Mouse (Mus musculus): ENCODE measurements around the gene Rab15. TPM values are rescaled to one million over a fixed set of nuclear protein-coding genes. Genes with fewer than 3 reads are reported as not detected.
"Not testable (repeated sequence)": the region's sequence is repeated elsewhere in the genome, so short reads cannot be mapped to it uniquely, and the experiment has no call there.

Gene Rab15
- polyA plus RNA-seq, 1 experiment from 2014 or later: 1.7 TPM

DNA sequence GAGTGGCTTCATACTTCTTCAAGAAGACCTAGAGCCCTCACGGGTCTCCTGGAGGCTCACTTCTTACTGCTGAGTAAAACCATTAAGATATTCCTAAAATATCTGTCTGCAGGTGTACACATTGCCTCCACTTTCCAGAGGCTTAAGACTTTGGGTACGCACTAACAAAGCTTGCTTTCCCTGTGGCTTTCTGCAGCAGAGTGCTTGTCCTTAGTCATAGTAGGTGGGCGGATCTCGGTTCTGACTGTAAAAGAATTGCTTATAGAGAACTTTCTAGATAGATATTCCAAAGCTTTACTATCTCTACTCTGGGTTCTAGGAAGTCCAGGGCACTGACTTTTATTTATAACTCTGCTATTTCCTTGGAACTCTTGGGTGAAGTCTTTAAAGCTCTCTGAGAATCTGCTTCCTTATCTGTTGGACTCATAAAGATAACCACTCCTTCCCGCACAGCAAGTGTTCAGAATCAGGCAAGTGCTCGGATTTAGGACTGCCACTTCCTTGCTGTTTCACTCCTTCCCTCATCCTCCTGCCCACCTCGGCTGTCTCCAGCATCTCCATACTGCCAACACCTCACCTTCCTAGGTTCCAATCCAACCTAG, 25.7 kb downstream of the Rab15 start:
- ATAC-seq (replicated peaks; ENCODE audit: low FRiP score) (no peak), DNase-seq (ENCODE audit: low spot score) (no peak)
- H3K4me2 ChIP-seq: no peak overlapping the region
- H3K9ac ChIP-seq (ENCODE audit: low read depth, low read length): no peak overlapping the region
- no peaks in the 10 kb centered on the region for H3K4me1 ChIP-seq (replicated peaks; ENCODE audit: control insufficient read depth, insufficient read depth, low read length)
- no peaks in the 10 kb centered on the region for H3K36me3 ChIP-seq (ENCODE audit: control insufficient read depth, insufficient read depth, low read length)
- 63% methylated on average over 7 of the region's 7 CpGs for WGBS
- no peak overlapping the region for H3K27ac ChIP-seq (ENCODE audit: low read depth, low read length)
- no peaks in the 10 kb centered on the region for H3K9me3 ChIP-seq (ENCODE audit: control insufficient read depth, low read length)
- no peak overlapping the region for H3K4me3 ChIP-seq (ENCODE audit: low read depth, low read length)
- H3K27me3 ChIP-seq (replicated peaks; ENCODE audit: control insufficient read depth, insufficient read depth, low read length): peaks cover 6% of the 10 kb centered on the region

DNA sequence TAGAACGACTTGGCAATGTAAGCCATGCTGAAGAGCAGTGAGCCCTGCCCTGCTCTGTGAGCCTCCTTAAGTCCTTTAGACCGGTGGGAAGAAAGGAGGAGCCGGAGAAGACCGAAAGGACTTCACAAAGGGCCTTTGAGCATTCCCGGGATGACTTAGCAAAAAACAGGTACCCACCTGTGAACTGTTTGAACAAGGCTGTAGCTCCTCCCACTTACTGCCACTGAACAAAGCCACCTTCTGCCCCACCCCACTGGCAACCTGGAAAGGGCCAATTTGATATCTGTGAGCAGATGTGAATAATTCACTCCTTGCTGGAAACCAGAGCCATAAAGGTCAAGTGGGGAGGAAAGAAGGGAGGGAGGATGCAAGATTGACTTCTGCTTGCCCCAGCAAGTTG, 27.4 kb downstream of the Rab15 start, which contains the start of gene Gpx2:
Gene Gpx2, minus strand, starts transcription at position 205 of the 400 bp plus-strand sequence.
- Histone ChIP-seq H3K4me3 (ENCODE audit: low read depth, low read length) (no peak within 1 kb of the TSS), H3K9me3 (ENCODE audit: control insufficient read depth, low read length) (no peaks in the 10 kb centered on the region), H3K27ac (ENCODE audit: low read depth, low read length) (no peak within 1 kb of the TSS), H3K27me3 (replicated peaks; ENCODE audit: control insufficient read depth, insufficient read depth, low read length) (peaks cover 6% of the 10 kb centered on the region), H3K4me1 (replicated peaks; ENCODE audit: control insufficient read depth, insufficient read depth, low read length) (no peaks in the 10 kb centered on the region), H3K36me3 (ENCODE audit: control insufficient read depth, insufficient read depth, low read length) (no peaks in the 10 kb centered on the region), H3K4me2 (no peak within 1 kb of the TSS), H3K9ac (ENCODE audit: low read depth, low read length) (no peak within 1 kb of the TSS)
- DNase-seq (ENCODE audit: low spot score) (no peak), ATAC-seq (replicated peaks; ENCODE audit: low FRiP score) (no peak)
- WGBS: 70% methylated on average over 5 of the region's 5 CpGs

DNA sequence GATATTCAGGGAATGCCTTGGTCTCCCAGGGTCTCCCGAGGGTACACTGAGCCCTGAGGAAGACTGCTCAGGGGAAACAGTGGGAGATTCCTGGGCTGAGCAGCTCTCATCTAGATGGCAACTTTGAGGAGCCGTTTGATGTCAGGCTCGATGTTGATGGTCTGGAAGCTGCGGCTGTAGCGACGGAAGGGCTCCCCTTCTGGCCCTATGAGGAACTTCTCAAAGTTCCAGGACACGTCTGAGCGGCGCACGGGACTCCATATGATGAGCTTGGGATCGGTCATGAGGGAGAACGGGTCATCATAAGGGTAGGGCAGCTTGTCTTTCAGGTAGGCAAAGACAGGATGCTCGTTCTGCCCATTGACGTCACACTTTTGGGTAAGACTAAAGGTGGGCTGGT, 30.2 kb downstream of the Rab15 start:
- H3K27ac ChIP-seq (ENCODE audit: low read depth, low read length); H3K4me2 ChIP-seq; ATAC-seq (replicated peaks; ENCODE audit: low FRiP score); H3K4me3 ChIP-seq (ENCODE audit: low read depth, low read length); DNase-seq (ENCODE audit: low spot score); H3K9ac ChIP-seq (ENCODE audit: low read depth, low read length); H3K4me1 ChIP-seq (replicated peaks; ENCODE audit: control insufficient read depth, insufficient read depth, low read length); H3K36me3 ChIP-seq (ENCODE audit: control insufficient read depth, insufficient read depth, low read length); H3K9me3 ChIP-seq (ENCODE audit: control insufficient read depth, low read length); H3K27me3 ChIP-seq (replicated peaks; ENCODE audit: control insufficient read depth, insufficient read depth, low read length): not testable (repeated sequence)
- WGBS: 33% methylated on average over 14 of the region's 14 CpGs

- H3K9me3 ChIP-seq (ENCODE audit: control insufficient read depth, low read length): no peaks in the 10 kb centered on the region
- no peak overlapping the region for H3K27ac ChIP-seq (ENCODE audit: low read depth, low read length)
- H3K4me3 ChIP-seq (ENCODE audit: low read depth, low read length): no peak overlapping the region
- no peaks in the 10 kb centered on the region for H3K36me3 ChIP-seq (ENCODE audit: control insufficient read depth, insufficient read depth, low read length)
- H3K4me1 ChIP-seq (replicated peaks; ENCODE audit: control insufficient read depth, insufficient read depth, low read length): no peaks in the 10 kb centered on the region
- H3K9ac ChIP-seq (ENCODE audit: low read depth, low read length): no peak overlapping the region
- WGBS: 38% methylated on average over 8 of the region's 8 CpGs
- ATAC-seq (replicated peaks; ENCODE audit: low FRiP score): no peak
- peaks cover 2% of the 10 kb centered on the region for H3K27me3 ChIP-seq (replicated peaks; ENCODE audit: control insufficient read depth, insufficient read depth, low read length)
- no peak overlapping the region for H3K4me2 ChIP-seq
- DNase-seq (ENCODE audit: low spot score): no peak
Observed at GRCm38 (mm10) chr12:76790446-76791084, 32.1 kb downstream of the Rab15 start.

- no peak overlapping the region for H3K4me3 ChIP-seq (ENCODE audit: low read depth, low read length)
- WGBS: 63% methylated on average over 10 of the region's 10 CpGs
- no peaks in the 10 kb centered on the region for H3K36me3 ChIP-seq (ENCODE audit: control insufficient read depth, insufficient read depth, low read length)
- no peaks in the 10 kb centered on the region for H3K27me3 ChIP-seq (replicated peaks; ENCODE audit: control insufficient read depth, insufficient read depth, low read length)
- H3K9me3 ChIP-seq (ENCODE audit: control insufficient read depth, low read length): no peaks in the 10 kb centered on the region
- H3K9ac ChIP-seq (ENCODE audit: low read depth, low read length): no peak overlapping the region
- DNase-seq (ENCODE audit: low spot score) (no peak), ATAC-seq (replicated peaks; ENCODE audit: low FRiP score) (no peak)
- no peak overlapping the region for H3K27ac ChIP-seq (ENCODE audit: low read depth, low read length)
- no peak overlapping the region for H3K4me2 ChIP-seq
- H3K4me1 ChIP-seq (replicated peaks; ENCODE audit: control insufficient read depth, insufficient read depth, low read length): no peaks in the 10 kb centered on the region
Observed at GRCm38 (mm10) chr12:76784056-76784619, 38.6 kb downstream of the Rab15 start.

DNA sequence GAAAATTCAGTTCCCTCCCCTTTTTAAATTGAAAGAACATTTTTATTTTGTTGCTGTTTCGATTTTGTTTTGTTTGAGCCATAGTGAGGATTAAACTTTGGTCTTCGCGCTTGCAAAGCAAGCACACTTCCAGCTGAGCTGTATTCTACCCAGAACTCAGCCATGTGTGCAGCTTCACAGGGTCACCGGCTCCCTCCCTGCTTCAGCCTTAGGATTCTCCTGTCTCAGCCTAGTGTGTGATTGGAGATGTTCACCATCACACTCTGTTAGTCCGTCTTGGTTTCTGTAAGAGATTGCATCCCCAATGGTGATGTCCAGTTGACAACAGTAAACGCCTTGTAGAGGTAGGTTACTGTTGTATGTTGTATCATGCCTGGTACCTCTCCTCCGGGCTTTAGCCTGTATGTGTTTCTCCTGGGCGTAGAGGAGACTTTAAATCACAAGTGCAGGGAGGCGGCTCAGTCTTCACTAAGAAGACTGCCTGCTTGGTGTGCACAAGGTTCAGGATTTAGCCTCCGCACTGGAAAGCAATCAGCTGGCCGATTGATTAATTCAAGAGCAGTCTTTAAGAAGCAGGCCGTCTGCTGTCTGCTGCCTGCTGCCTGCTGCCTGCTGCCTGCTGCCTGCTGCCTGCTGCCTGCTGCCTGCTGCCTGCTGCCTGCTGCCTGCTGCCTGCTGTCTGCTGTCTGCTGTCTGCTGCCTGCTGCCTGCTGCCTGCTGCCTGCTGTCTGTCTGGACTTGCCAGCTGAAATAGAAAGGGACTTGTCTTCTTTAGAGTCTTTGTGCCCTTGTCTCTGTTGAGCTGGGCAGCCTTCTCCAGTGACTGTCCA, 41.9 kb downstream of the Rab15 start:
- ATAC-seq (replicated peaks; ENCODE audit: low FRiP score): no peak
- Histone ChIP-seq H3K4me3 (ENCODE audit: low read depth, low read length) (no peak overlapping the region), H3K9me3 (ENCODE audit: control insufficient read depth, low read length) (no peaks in the 10 kb centered on the region), H3K36me3 (ENCODE audit: control insufficient read depth, insufficient read depth, low read length) (no peaks in the 10 kb centered on the region; the same call in 1 of the 2 replicates), H3K9ac (ENCODE audit: low read depth, low read length) (no peak overlapping the region), H3K4me1 (replicated peaks; ENCODE audit: control insufficient read depth, insufficient read depth, low read length) (no peaks in the 10 kb centered on the region), H3K27me3 (replicated peaks; ENCODE audit: control insufficient read depth, insufficient read depth, low read length) (no peaks in the 10 kb centered on the region), H3K27ac (ENCODE audit: low read depth, low read length) (no peak overlapping the region), H3K4me2 (no peak overlapping the region)
- peak; percentile 22 for DNase-seq (ENCODE audit: low spot score)
- 82% methylated on average over 12 of the region's 12 CpGs for whole genome bisulfite sequencing

- no peaks in the 10 kb centered on the region for H3K27me3 ChIP-seq (replicated peaks; ENCODE audit: control insufficient read depth, insufficient read depth, low read length)
- no peak overlapping the region for H3K4me2 ChIP-seq
- H3K36me3 ChIP-seq (ENCODE audit: control insufficient read depth, insufficient read depth, low read length): no peaks in the 10 kb centered on the region; the same call in 1 of the 2 replicates
- no peak overlapping the region for H3K4me3 ChIP-seq (ENCODE audit: low read depth, low read length)
- WGBS: 89% methylated on average over 5 of the region's 5 CpGs
- DNase-seq (ENCODE audit: low spot score) (peak; percentile 26), ATAC-seq (replicated peaks; ENCODE audit: low FRiP score) (no peak)
- H3K27ac ChIP-seq (ENCODE audit: low read depth, low read length): no peak overlapping the region
- H3K9ac ChIP-seq (ENCODE audit: low read depth, low read length): no peak overlapping the region
- no peaks in the 10 kb centered on the region for H3K4me1 ChIP-seq (replicated peaks; ENCODE audit: control insufficient read depth, insufficient read depth, low read length)
- no peaks in the 10 kb centered on the region for H3K9me3 ChIP-seq (ENCODE audit: control insufficient read depth, low read length)
Observed at GRCm38 (mm10) chr12:76779951-76780350, 42.8 kb downstream of the Rab15 start.

DNA sequence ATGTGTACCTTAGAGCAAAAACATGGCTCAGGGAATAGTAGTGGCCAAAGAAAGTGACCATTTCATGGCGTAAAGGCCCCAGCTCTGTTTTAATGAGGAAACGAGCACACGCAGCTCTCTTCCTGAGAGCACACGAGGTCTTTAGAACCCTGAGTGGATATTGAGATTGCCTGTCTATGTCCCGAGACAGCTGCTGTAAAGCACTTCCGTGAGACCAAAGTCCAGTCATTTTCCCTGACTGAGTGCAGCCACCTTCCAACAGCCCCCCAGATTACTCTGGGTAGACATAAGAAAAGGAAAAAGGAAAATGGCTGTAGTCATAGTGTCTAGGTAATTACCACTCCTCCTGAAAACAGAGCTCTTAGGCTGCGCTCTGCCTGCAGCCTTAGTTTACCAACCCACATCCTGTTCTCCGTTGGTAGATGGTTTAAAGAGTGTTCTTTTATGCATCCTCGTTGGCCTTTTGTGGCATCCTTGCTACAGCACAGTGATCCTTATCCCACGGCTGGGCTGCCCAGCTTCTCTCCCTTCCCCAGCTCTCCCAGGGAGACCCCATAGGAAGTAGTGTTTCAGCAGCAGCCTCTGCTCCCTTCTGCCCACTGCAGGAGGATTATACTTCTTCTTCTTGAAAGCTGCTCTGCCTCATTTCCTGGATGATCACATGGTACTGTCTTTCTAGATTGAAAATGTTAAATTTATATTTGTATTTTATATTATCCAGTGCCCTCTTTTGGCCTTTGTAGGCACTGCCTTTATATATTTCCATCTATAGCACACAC, 44.2 kb downstream of the Rab15 start:
- Histone ChIP-seq H3K9me3 (ENCODE audit: control insufficient read depth, low read length) (no peaks in the 10 kb centered on the region), H3K36me3 (ENCODE audit: control insufficient read depth, insufficient read depth, low read length) (no peaks in the 10 kb centered on the region; the same call in 1 of the 2 replicates), H3K4me1 (replicated peaks; ENCODE audit: control insufficient read depth, insufficient read depth, low read length) (no peaks in the 10 kb centered on the region; the same call in 1 of the 2 replicates), H3K4me2 (no peak overlapping the region), H3K27me3 (replicated peaks; ENCODE audit: control insufficient read depth, insufficient read depth, low read length) (no peaks in the 10 kb centered on the region), H3K4me3 (ENCODE audit: low read depth, low read length) (no peak overlapping the region), H3K9ac (ENCODE audit: low read depth, low read length) (no peak overlapping the region), H3K27ac (ENCODE audit: low read depth, low read length) (no peak overlapping the region)
- ATAC-seq (replicated peaks; ENCODE audit: low FRiP score) (no peak), DNase-seq (ENCODE audit: low spot score) (no peak)
- 81% methylated on average over 10 of the region's 10 CpGs for WGBS

Data from liver, embryonic 11.5 days (tissue).